Mouse (Mus musculus) limb, embryonic 15.5 days (tissue): ENCODE measurements around the gene Nos1ap. TPM values are rescaled to one million over a fixed set of nuclear protein-coding genes. Genes with fewer than 3 reads are reported as not detected.

Source experiments
- ATAC-seq: fragments of 200-750 bp; cut with Nextera tagmentation; 2 replicates; pipeline ENCODE4 v1.8.0; 2017; ENCODE audit warnings: low read depth, moderate TSS enrichment; ENCODE audit not compliant: insufficient number of reproducible peaks, low FRiP score, low TSS enrichment
- H3K27ac ChIP-seq: fragments of 300-500 bp; sonication (generic); 2 replicates; pipeline ENCODE4 v1.5.1; 2015; ENCODE audit warnings: moderate library complexity, mild to moderate bottlenecking, inconsistent platforms
- H3K27me3 ChIP-seq: fragments of 300-500 bp; sonication (generic); 2 replicates; pipeline ENCODE4 v1.6.1; 2015; ENCODE audit warnings: inconsistent platforms
- H3K36me3 ChIP-seq: fragments of 300-500 bp; sonication (generic); 2 replicates; pipeline ENCODE4 v1.6.1; 2015; ENCODE audit warnings: inconsistent platforms
- H3K4me1 ChIP-seq: fragments of 300-500 bp; sonication (generic); 2 replicates; pipeline ENCODE4 v1.6.1; 2015; ENCODE audit warnings: inconsistent platforms
- H3K4me2 ChIP-seq: fragments of 300-500 bp; sonication (generic); 2 replicates; pipeline ENCODE4 v1.6.1; 2015; ENCODE audit warnings: mild to moderate bottlenecking, inconsistent platforms
- H3K4me3 ChIP-seq: fragments of 300-500 bp; sonication (generic); 2 replicates; pipeline ENCODE4 v1.5.1; 2015; ENCODE audit warnings: mild to moderate bottlenecking, inconsistent platforms
- H3K9ac ChIP-seq: fragments of 300-500 bp; sonication (generic); 2 replicates; pipeline ENCODE4 v1.6.1; 2015; ENCODE audit warnings: inconsistent platforms
- H3K9me3 ChIP-seq: fragments of 300-500 bp; sonication (generic); 2 replicates; pipeline ENCODE4 v1.6.1; 2016; ENCODE audit warnings: inconsistent platforms
- WGBS: fragments of 180-500 bp; shearing (Covaris S2); methylation state at CpG from one replicate; pipeline ENCODE4 v1.1.7; 2015; 5-methylcytosine and 5-hydroxymethylcytosine counted together
- polyA plus RNA-seq: library from polyadenylated mRNA; unstranded; fragments of >200 nt; fragmentation: Nextera tagmentation; extraction: Ambion mirVana; gene quantifications from 2 replicates; pipeline ENCODE4 v1.2.1, GENCODE M21; 2015

The Nos1ap gene
- polyA plus RNA-seq, 1 experiment from 2014 or later: 10.1 TPM

DNA sequence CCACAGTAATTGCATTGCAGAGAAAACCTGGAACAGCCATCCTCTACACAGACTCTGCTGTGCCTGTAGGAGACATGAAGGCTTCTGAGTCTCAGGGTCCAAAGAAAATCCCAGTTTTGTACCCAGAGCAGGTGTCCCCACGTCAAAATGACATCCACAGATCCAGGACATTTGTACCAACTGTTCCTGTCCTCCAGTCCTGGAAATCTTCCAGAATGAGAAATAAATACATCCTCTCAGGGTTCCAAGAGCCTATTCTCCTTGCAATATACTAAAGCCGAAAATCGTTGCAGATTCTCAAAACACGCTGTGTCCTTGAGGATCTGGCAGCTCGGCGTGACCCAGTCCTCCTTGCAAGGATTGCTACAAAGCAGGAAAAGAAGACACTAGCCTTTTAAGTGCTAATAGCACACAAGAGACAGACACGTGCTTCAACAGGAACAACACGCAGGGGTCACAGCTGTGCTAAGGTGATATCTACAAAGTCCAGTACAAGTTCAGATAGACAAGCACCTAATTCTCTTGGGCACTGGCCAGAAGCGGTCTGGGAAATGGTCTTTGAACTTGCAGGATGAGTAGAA lies 51.1 kb downstream of the Nos1ap start:
- Histone ChIP-seq H3K4me2 (no peak overlapping the region), H3K9ac (no peak overlapping the region), H3K36me3 (no peaks in the 10 kb centered on the region), H3K4me3 (no peak overlapping the region), H3K9me3 (no peaks in the 10 kb centered on the region), H3K4me1 (0 out of 2 replicates have a peak, but pooled peaks cover 5% of the 10 kb centered on the region), H3K27ac (no peak overlapping the region), H3K27me3 (no peaks in the 10 kb centered on the region)
- no peak for ATAC-seq
- WGBS: 83% methylated on average over 9 of the region's 9 CpGs

DNA sequence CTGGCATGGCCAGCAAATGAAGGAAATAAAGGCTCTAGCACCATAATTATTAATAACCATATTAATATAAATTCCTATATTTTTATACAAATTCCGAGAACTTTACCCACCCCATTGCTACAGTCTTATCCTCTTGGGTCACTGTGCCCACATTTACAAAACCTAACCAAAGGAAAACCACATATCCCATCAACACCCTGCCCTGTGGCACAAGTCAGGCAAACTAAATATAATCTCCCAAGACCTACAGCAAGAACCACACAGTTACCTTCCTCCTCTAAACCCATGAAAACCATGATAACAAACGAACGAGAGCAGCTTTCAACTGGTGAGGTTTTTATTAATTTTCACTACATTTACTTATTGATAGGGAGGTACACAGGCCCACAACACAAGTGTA lies 53.3 kb downstream of the Nos1ap start:
- WGBS: 80% methylated on average over 3 of the region's 3 CpGs
- no peak overlapping the region for H3K9ac ChIP-seq
- H3K4me1 ChIP-seq: peaks cover 7% of the 10 kb centered on the region; the same call in 1 of the 2 replicates
- no peak overlapping the region for H3K27ac ChIP-seq
- H3K4me2 ChIP-seq: no peak overlapping the region
- H3K4me3 ChIP-seq: no peak overlapping the region
- no peaks in the 10 kb centered on the region for H3K27me3 ChIP-seq
- no peaks in the 10 kb centered on the region for H3K9me3 ChIP-seq
- no peak for ATAC-seq
- no peaks in the 10 kb centered on the region for H3K36me3 ChIP-seq

DNA sequence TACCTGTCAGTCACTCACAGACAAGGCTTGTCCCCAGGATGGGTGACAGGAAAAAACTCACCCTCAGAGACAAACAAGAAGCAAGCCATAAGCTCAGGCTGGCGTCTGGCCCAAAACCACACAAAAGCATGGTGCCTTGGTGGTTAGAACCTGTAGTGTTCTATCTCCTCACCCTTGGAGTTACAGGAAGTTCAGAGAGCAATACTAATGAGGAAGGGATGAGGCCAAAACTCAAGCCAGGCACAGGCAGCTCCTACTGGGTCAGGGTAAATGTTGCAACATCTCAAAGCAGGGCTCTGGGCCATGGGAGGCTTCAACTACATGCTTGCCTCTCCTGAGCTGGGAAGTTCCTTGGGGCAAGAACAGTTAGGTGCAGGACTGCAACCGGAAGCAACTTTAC lies 54.4 kb downstream of the Nos1ap start:
- H3K9ac ChIP-seq: no peak overlapping the region
- H3K27me3 ChIP-seq: no peaks in the 10 kb centered on the region
- WGBS: 72% methylated on average over 2 of the region's 2 CpGs
- ATAC-seq: no peak
- peaks cover 7% of the 10 kb centered on the region; the same call in 1 of the 2 replicates for H3K4me1 ChIP-seq
- no peak overlapping the region for H3K4me3 ChIP-seq
- H3K36me3 ChIP-seq: no peaks in the 10 kb centered on the region
- no peaks in the 10 kb centered on the region for H3K9me3 ChIP-seq
- no peak overlapping the region for H3K4me2 ChIP-seq
- no peak overlapping the region for H3K27ac ChIP-seq

DNA sequence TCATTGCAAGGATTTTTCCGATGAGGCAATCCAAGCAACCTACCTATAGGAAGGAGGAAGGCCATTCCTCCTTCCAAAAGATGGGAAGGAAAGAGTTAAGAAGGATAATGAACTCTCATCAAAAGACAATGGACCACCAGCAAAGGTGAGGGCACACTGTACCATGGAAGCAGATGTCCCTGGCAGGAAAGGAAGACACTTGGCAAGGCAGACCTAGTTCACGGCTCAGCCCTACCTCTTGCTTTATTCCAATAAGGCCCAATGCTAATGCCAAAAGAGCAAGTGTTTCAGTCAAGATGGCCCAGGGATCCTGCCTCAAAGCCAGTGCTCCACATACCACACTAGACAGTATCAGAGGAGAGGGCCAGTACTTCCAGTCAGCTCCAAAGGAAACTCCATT lies 58.4 kb downstream of the Nos1ap start:
- no peak for ATAC-seq
- Histone ChIP-seq H3K9ac (no peak overlapping the region), H3K36me3 (no peaks in the 10 kb centered on the region), H3K4me1 (peaks cover 7% of the 10 kb centered on the region; the same call in 1 of the 2 replicates), H3K27me3 (no peaks in the 10 kb centered on the region), H3K9me3 (no peaks in the 10 kb centered on the region), H3K4me2 (no peak overlapping the region), H3K4me3 (no peak overlapping the region), H3K27ac (no peak overlapping the region)
- WGBS: 83% methylated on average over 2 of the region's 2 CpGs

DNA sequence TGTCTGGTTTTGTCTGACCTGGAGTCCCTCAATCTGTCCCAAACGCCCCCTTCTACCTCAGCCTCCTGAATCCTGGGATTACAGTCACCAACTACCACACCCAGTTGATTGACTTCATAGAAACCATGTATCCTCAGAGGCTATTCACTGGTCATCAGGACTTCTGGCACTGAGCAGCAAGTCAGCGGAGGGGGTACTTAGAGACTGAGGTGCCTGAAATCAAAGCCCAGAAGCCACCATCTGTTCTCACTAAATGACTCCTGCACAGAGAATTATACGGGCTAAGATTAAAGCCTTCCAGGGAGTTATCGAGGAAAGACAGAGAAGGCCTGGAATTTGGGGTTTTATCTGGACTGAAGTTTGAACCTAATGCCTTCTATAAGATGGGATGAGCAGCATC lies 59.2 kb downstream of the Nos1ap start:
- H3K27me3 ChIP-seq: no peaks in the 10 kb centered on the region
- no peaks in the 10 kb centered on the region for H3K36me3 ChIP-seq
- no peak overlapping the region for H3K9ac ChIP-seq
- H3K27ac ChIP-seq: no peak overlapping the region
- H3K4me1 ChIP-seq: peaks cover 2% of the 10 kb centered on the region; the same call in 1 of the 2 replicates
- WGBS: 34% methylated on average over 4 of the region's 4 CpGs
- ATAC-seq: no peak
- H3K4me2 ChIP-seq: no peak overlapping the region
- no peak overlapping the region for H3K4me3 ChIP-seq
- H3K9me3 ChIP-seq: no peaks in the 10 kb centered on the region

DNA sequence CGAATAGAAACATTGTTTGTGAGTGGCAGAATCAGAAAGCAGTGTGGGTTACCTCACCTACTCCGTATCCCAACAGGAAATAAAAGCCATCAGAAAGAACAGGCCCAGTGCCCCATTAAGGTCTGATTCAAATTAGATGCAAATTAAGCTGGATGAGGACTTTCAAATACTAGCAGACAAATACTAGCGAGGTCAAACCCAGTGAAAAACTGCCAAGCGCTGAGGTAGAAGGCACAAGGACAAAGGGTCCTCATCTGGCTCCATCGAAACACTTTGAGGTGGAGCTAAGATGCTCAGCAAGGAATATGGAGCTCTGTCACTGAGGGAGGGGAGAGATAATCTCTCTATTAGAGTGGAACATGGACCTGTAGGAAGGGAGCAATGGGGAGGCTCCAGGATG lies 66.8 kb downstream of the Nos1ap start:
- peaks cover 4% of the 10 kb centered on the region; the same call in 1 of the 2 replicates for H3K4me1 ChIP-seq
- no peaks in the 10 kb centered on the region for H3K27me3 ChIP-seq
- no peak for ATAC-seq
- H3K9ac ChIP-seq: no peak overlapping the region
- no peak overlapping the region for H3K27ac ChIP-seq
- no peaks in the 10 kb centered on the region for H3K9me3 ChIP-seq
- no peak overlapping the region for H3K4me3 ChIP-seq
- 71% methylated on average over 5 of the region's 5 CpGs for WGBS
- no peaks in the 10 kb centered on the region for H3K36me3 ChIP-seq
- no peak overlapping the region for H3K4me2 ChIP-seq

DNA sequence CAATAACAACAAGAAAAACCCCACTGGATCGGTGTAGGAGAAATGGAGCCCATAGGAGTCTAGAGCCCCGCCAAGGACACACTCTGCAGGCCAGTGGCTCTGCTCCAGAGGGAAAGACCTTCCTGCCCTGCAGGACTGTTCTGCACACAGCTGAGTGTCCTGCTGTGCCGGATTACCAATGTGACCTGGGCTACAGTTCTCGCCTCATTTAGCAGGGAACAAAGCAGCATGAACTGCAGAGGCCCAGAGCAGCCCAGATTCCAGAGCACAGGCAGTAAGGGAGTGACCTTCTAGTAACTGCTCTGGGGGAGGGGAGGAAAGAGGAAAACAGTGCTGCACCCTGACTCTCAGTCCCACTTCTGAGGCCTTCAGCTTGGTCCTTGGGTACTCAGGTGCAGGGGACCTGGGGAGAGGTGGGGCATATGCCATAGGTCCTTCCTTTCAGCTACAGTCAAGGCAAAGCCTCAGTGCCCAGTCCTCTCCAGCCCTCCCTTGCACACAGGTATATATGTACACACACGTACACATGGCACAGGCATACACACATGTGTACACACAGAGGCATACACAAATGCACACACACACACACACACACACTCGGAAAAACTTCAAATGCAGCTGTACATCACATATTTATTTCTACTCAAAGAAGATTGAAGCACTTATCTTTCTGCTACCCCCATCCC lies 68.0 kb downstream of the Nos1ap start:
- 48% methylated on average over 6 of the region's 6 CpGs for WGBS
- no peak overlapping the region for H3K27ac ChIP-seq
- H3K9me3 ChIP-seq: no peaks in the 10 kb centered on the region
- peaks cover 4% of the 10 kb centered on the region; the same call in 1 of the 2 replicates for H3K4me1 ChIP-seq
- H3K4me3 ChIP-seq: no peak overlapping the region
- no peak for ATAC-seq
- no peaks in the 10 kb centered on the region for H3K36me3 ChIP-seq
- H3K27me3 ChIP-seq: no peaks in the 10 kb centered on the region
- H3K9ac ChIP-seq: no peak overlapping the region
- H3K4me2 ChIP-seq: no peak overlapping the region

DNA sequence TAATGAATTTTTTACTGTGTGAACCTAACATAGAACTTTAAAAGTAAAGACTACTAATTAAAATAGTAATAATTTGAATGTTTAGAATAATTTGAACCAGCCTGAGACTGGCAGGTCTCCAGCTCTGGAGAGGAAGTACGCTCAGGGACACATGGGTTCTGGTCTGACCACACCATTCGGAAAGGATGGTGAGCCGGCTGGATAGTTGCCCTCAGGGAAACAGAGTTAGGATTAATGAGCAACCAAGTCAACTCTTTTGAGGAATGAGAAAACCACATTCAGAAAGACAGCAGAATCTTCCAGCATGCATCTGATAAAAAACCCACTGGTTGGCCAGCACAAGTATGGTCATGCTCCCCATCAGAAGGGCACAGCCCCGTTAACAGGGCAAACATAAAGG lies 69.5 kb downstream of the Nos1ap start:
- peaks cover 4% of the 10 kb centered on the region; the same call in 1 of the 2 replicates for H3K4me1 ChIP-seq
- H3K9me3 ChIP-seq: no peaks in the 10 kb centered on the region
- no peaks in the 10 kb centered on the region for H3K27me3 ChIP-seq
- no peak for ATAC-seq
- no peaks in the 10 kb centered on the region for H3K36me3 ChIP-seq
- no peak overlapping the region for H3K4me2 ChIP-seq
- no peak overlapping the region for H3K4me3 ChIP-seq
- no peak overlapping the region for H3K9ac ChIP-seq
- 53% methylated on average over 4 of the region's 4 CpGs for WGBS
- no peak overlapping the region for H3K27ac ChIP-seq

DNA sequence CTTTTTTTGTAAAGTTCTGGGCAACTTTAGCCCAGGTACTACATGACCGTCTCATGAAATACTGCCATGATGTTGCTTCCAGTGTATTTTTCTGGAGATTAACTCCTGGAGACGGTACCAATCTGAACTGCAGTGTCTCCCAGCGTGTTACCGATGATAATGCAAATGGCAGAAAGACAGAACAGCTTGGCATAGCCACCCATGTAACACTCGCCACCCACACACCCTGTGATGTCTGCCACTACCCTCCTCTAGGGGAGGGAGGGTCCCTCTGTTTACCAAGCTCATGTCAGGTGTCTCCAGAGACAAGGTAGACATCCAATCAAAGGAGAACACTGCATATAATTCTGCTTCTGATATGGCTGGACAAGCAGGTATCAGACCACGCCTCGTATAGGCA lies 70.0 kb downstream of the Nos1ap start:
- WGBS: 86% methylated on average over 7 of the region's 7 CpGs

DNA sequence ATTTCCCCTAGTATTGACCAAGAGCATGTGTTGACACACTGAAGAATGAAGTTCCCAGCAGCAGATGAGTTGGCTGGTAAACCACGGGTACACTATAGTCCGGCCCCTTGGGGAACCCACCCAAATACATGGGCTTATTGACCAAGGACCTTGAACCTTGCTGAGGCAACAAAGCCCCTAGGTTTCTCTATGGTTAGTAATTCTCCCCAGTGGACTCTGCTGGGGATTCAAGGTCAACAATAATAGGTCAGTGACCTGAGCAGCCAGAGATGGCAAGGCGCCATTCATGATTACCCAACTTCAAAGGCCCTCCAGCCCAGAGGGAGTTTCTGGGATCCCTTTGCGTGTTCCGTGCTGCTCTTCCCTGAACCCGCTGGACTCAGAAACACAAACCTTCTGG lies 73.5 kb downstream of the Nos1ap start:
- Histone ChIP-seq H3K4me2 (no peak overlapping the region), H3K36me3 (no peaks in the 10 kb centered on the region), H3K4me1 (no peaks in the 10 kb centered on the region), H3K27me3 (no peaks in the 10 kb centered on the region), H3K9ac (no peak overlapping the region), H3K4me3 (no peak overlapping the region), H3K27ac (no peak overlapping the region), H3K9me3 (no peaks in the 10 kb centered on the region)
- 92% methylated on average over 6 of the region's 6 CpGs for WGBS
- no peak for ATAC-seq

More for the DNA sequence above, 70.0 kb downstream of the Nos1ap start:
- no peak for ATAC-seq
- Histone ChIP-seq H3K4me2 (no peak overlapping the region), H3K27me3 (no peaks in the 10 kb centered on the region), H3K27ac (no peak overlapping the region), H3K4me1 (peaks cover 4% of the 10 kb centered on the region; the same call in 1 of the 2 replicates), H3K9ac (no peak overlapping the region), H3K4me3 (no peak overlapping the region), H3K36me3 (no peaks in the 10 kb centered on the region), H3K9me3 (no peaks in the 10 kb centered on the region)

DNA sequence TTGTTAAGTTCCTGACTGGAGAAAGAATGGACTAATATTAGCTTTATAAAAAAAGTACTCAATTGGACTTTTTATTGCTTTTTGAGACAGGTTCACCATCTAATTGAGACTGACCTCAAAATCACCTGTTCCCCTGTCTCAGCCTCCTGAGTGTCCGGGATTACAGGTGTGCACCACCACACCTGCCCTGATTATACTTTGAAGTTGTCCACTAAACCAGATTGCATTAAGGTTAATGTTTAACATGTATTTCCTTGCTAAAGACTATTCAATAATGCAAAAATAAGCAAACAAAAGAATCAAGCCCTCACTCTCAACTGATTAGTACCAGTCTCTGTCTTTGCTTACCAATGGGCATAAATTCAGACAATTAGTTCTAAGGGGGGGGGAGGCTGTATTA lies 74.2 kb downstream of the Nos1ap start:
- no peak for ATAC-seq
- H3K4me1 ChIP-seq: no peaks in the 10 kb centered on the region

DNA sequence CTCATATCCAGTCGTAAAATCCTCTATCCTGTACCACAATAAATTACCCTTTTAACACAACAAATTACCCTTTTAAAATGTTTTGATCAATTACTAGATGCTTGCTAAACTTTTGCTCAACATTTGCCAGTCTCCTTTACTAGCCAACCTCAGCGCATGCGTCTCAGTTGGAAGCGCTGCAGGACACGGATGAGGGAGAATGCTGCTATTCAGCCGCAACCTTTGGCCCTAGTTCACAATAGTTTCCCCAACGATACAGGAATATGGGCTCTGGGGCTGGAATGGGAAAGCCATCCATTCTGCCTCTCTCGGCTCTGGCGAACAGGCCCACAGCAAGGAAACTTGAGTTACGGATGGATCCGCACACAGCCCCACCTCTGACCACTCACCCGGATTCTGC lies 75.4 kb downstream of the Nos1ap start:
- 72% methylated on average over 12 of the region's 12 CpGs for WGBS
- H3K27me3 ChIP-seq: no peaks in the 10 kb centered on the region
- H3K9ac ChIP-seq: no peak overlapping the region
- no peaks in the 10 kb centered on the region for H3K36me3 ChIP-seq
- no peak overlapping the region for H3K4me3 ChIP-seq
- H3K27ac ChIP-seq: no peak overlapping the region
- H3K4me2 ChIP-seq: no peak overlapping the region
- ATAC-seq: no peak
- H3K9me3 ChIP-seq: no peaks in the 10 kb centered on the region
- no peaks in the 10 kb centered on the region for H3K4me1 ChIP-seq

More for the DNA sequence above, 74.2 kb downstream of the Nos1ap start:
- no peaks in the 10 kb centered on the region for H3K27me3 ChIP-seq
- H3K36me3 ChIP-seq: no peaks in the 10 kb centered on the region
- no peak overlapping the region for H3K27ac ChIP-seq
- H3K4me2 ChIP-seq: no peak overlapping the region
- H3K9me3 ChIP-seq: no peaks in the 10 kb centered on the region
- H3K9ac ChIP-seq: no peak overlapping the region
- WGBS: 27% methylated on average over 1 of the region's 1 CpGs
- H3K4me3 ChIP-seq: no peak overlapping the region
